Mouse (Mus musculus): ENCODE results near the gene Lrrc75b.

GRCm38 (mm10) chr10:75573181-75573580, 13.1 kb upstream of the Lrrc75b start:
- TF ChIP-seq CTCF (IDR thresholded peaks at IDR 0.05; ENCODE audit: low read depth, low read length), result no peak
- TF ChIP-seq POLR2A (IDR thresholded peaks at IDR 0.05; ENCODE audit: extremely low read depth, insufficient read depth, low read length), result no peak

Measured in liver, adult 2 months (tissue).